Mouse (Mus musculus) liver, embryonic 12.5 days (tissue): Measurements from ENCODE around the gene Bckdhb. TPM values are rescaled to one million over a fixed set of nuclear protein-coding genes. Genes with fewer than 3 reads are reported as not detected.
"Not testable (repeated sequence)": the region's sequence is repeated elsewhere in the genome, so short reads cannot be mapped to it uniquely, and the experiment has no call there.

ENCODE experiments used
- ATAC-seq: fragments of 200-750 bp; cut with Nextera tagmentation; 2 replicates; pipeline ENCODE4 v1.8.0; 2017; ENCODE audit warnings: moderate number of reproducible peaks, mild to moderate bottlenecking, moderate library complexity
- H3K27ac ChIP-seq: fragments of 300-500 bp; sonication (generic); 2 replicates; pipeline ENCODE4 v1.5.1; 2016; ENCODE audit warnings: mild to moderate bottlenecking
- H3K27me3 ChIP-seq: fragments of 300-500 bp; sonication (generic); replicated peaks from 2 replicates; pipeline ENCODE4 v1.6.1; 2016; ENCODE audit warnings: mild to moderate bottlenecking, moderate library complexity
- H3K36me3 ChIP-seq: fragments of 300-500 bp; sonication (generic); 2 replicates; pipeline ENCODE4 v1.6.1; 2016; ENCODE audit warnings: mild to moderate bottlenecking, moderate library complexity
- H3K4me1 ChIP-seq: fragments of 300-500 bp; sonication (generic); 2 replicates; pipeline ENCODE4 v1.6.1; 2016
- H3K4me2 ChIP-seq: fragments of 300-500 bp; sonication (generic); 2 replicates; pipeline ENCODE4 v1.6.1; 2016; ENCODE audit warnings: mild to moderate bottlenecking, moderate library complexity
- H3K4me3 ChIP-seq: fragments of 300-500 bp; sonication (generic); 2 replicates; pipeline ENCODE4 v1.5.1; 2016; ENCODE audit warnings: mild to moderate bottlenecking, moderate library complexity
- H3K9ac ChIP-seq: fragments of 300-500 bp; sonication (generic); 2 replicates; pipeline ENCODE4 v1.6.1; 2016; ENCODE audit warnings: mild to moderate bottlenecking, moderate library complexity
- H3K9me3 ChIP-seq: fragments of 300-500 bp; sonication (generic); replicated peaks from 2 replicates; pipeline ENCODE4 v1.6.1; 2016; ENCODE audit warnings: mild to moderate bottlenecking, moderate library complexity
- WGBS: fragments of 180-500 bp; shearing (Covaris S2); methylation state at CpG from one replicate; pipeline ENCODE4 v1.1.7; 2016; ENCODE audit not compliant: insufficient replicate concordance; 5-methylcytosine and 5-hydroxymethylcytosine counted together
- polyA plus RNA-seq: library from polyadenylated mRNA; unstranded; fragments of >200 nt; fragmentation: Nextera tagmentation; extraction: Ambion mirVana; gene quantifications from 2 replicates; pipeline ENCODE4 v1.2.1, GENCODE M21; 2016

The Bckdhb gene
- polyA plus RNA-seq, 1 experiment from 2014 or later: 22.4 TPM

- Histone ChIP-seq H3K9ac (no peak overlapping the region), H3K4me1 (no peaks in the 10 kb centered on the region), H3K27ac (no peak overlapping the region), H3K27me3 (no peaks in the 10 kb centered on the region), H3K4me2 (no peak overlapping the region), H3K36me3 (no peaks in the 10 kb centered on the region), H3K9me3 (no peaks in the 10 kb centered on the region), H3K4me3 (no peak overlapping the region)
- 78% methylated on average over 9 of the region's 9 CpGs for WGBS
- ATAC-seq: no peak
Measured at GRCm38 (mm10) chr9:83967439-83968050, 42.6 kb downstream of the Bckdhb start.

GRCm38 (mm10) chr9:83969326-83969725, 44.4 kb downstream of the Bckdhb start:
- H3K27me3 ChIP-seq: no peaks in the 10 kb centered on the region
- H3K4me3 ChIP-seq: no peak overlapping the region
- H3K4me2 ChIP-seq: no peak overlapping the region
- no peak for ATAC-seq
- H3K36me3 ChIP-seq: no peaks in the 10 kb centered on the region
- WGBS: 73% methylated on average over 7 of the region's 7 CpGs
- H3K9me3 ChIP-seq: no peaks in the 10 kb centered on the region
- H3K9ac ChIP-seq: no peak overlapping the region
- H3K4me1 ChIP-seq: 0 out of 2 replicates have a peak, but pooled peaks cover 6% of the 10 kb centered on the region
- no peak overlapping the region for H3K27ac ChIP-seq

- no peaks in the 10 kb centered on the region for H3K9me3 ChIP-seq
- no peak overlapping the region for H3K4me3 ChIP-seq
- no peak overlapping the region for H3K9ac ChIP-seq
- 39% methylated on average over 2 of the region's 2 CpGs for WGBS
- H3K27ac ChIP-seq: no peak overlapping the region
- no peaks in the 10 kb centered on the region for H3K36me3 ChIP-seq
- ATAC-seq: peak; percentile 77
- H3K27me3 ChIP-seq: no peaks in the 10 kb centered on the region
- 0 out of 2 replicates have a peak, but pooled peaks cover 6% of the 10 kb centered on the region for H3K4me1 ChIP-seq
- no peak overlapping the region for H3K4me2 ChIP-seq
Measured at GRCm38 (mm10) chr9:83973467-83973866, 48.5 kb downstream of the Bckdhb start.

- no peak overlapping the region for H3K27ac ChIP-seq
- ATAC-seq: no peak
- H3K9ac ChIP-seq: no peak overlapping the region
- 0 out of 2 replicates have a peak, but pooled peaks cover 6% of the 10 kb centered on the region for H3K4me1 ChIP-seq
- WGBS: 37% methylated on average over 2 of the region's 2 CpGs
- H3K36me3 ChIP-seq: no peaks in the 10 kb centered on the region
- H3K4me3 ChIP-seq: no peak overlapping the region
- H3K9me3 ChIP-seq: no peaks in the 10 kb centered on the region
- H3K27me3 ChIP-seq: no peaks in the 10 kb centered on the region
- no peak overlapping the region for H3K4me2 ChIP-seq
Measured at GRCm38 (mm10) chr9:83975811-83976210, 50.9 kb downstream of the Bckdhb start.

GRCm38 (mm10) chr9:83981234-83981633, 56.3 kb downstream of the Bckdhb start:
- Histone ChIP-seq H3K4me1 (no peaks in the 10 kb centered on the region), H3K27me3 (no peaks in the 10 kb centered on the region), H3K4me3 (no peak overlapping the region), H3K36me3 (no peaks in the 10 kb centered on the region), H3K9ac (no peak overlapping the region), H3K4me2 (no peak overlapping the region), H3K9me3 (no peaks in the 10 kb centered on the region), H3K27ac (no peak overlapping the region)
- ATAC-seq: no peak
- 64% methylated on average over 7 of the region's 7 CpGs for WGBS

- Histone ChIP-seq H3K4me2 (no peak overlapping the region), H3K27ac (no peak overlapping the region), H3K9me3 (no peaks in the 10 kb centered on the region), H3K9ac (no peak overlapping the region), H3K36me3 (peaks cover 1% of the 10 kb centered on the region), H3K4me3 (no peak overlapping the region), H3K27me3 (no peaks in the 10 kb centered on the region), H3K4me1 (no peaks in the 10 kb centered on the region)
- 82% methylated on average over 2 of the region's 2 CpGs for WGBS
- no peak for ATAC-seq
Measured at GRCm38 (mm10) chr9:84008961-84009360, 84.0 kb downstream of the Bckdhb start.

GRCm38 (mm10) chr9:84011146-84011545, 86.2 kb downstream of the Bckdhb start:
- no peaks in the 10 kb centered on the region for H3K36me3 ChIP-seq
- H3K4me3 ChIP-seq: no peak overlapping the region
- H3K9me3 ChIP-seq: no peaks in the 10 kb centered on the region
- no peak overlapping the region for H3K27ac ChIP-seq
- H3K9ac ChIP-seq: no peak overlapping the region
- H3K27me3 ChIP-seq: no peaks in the 10 kb centered on the region
- no peaks in the 10 kb centered on the region for H3K4me1 ChIP-seq
- H3K4me2 ChIP-seq: no peak overlapping the region
- no peak for ATAC-seq

- not testable (repeated sequence) for H3K4me1 ChIP-seq, H3K36me3 ChIP-seq, H3K9ac ChIP-seq, H3K27ac ChIP-seq, H3K4me2 ChIP-seq, H3K4me3 ChIP-seq, ATAC-seq, H3K27me3 ChIP-seq, H3K9me3 ChIP-seq
- 77% methylated on average over 8 of the region's 8 CpGs for WGBS
Measured at GRCm38 (mm10) chr9:84018141-84018540, 93.2 kb downstream of the Bckdhb start.

GRCm38 (mm10) chr9:84019627-84020026, 94.7 kb downstream of the Bckdhb start:
- Histone ChIP-seq H3K4me2 (no peak overlapping the region), H3K9ac (no peak overlapping the region), H3K36me3 (no peaks in the 10 kb centered on the region), H3K27ac (no peak overlapping the region), H3K9me3 (no peaks in the 10 kb centered on the region), H3K4me1 (no peaks in the 10 kb centered on the region), H3K4me3 (no peak overlapping the region), H3K27me3 (no peaks in the 10 kb centered on the region)
- ATAC-seq: no peak
- 53% methylated on average over 2 of the region's 2 CpGs for WGBS

GRCm38 (mm10) chr9:84021189-84021588, 96.2 kb downstream of the Bckdhb start:
- no peak overlapping the region for H3K27ac ChIP-seq
- 76% methylated on average over 6 of the region's 6 CpGs for WGBS
- H3K36me3 ChIP-seq: no peaks in the 10 kb centered on the region
- no peak overlapping the region for H3K4me2 ChIP-seq
- no peak overlapping the region for H3K9ac ChIP-seq
- no peaks in the 10 kb centered on the region for H3K9me3 ChIP-seq
- no peaks in the 10 kb centered on the region for H3K4me1 ChIP-seq
- ATAC-seq: no peak
- no peaks in the 10 kb centered on the region for H3K27me3 ChIP-seq
- H3K4me3 ChIP-seq: no peak overlapping the region

GRCm38 (mm10) chr9:84028120-84028519, 103.2 kb downstream of the Bckdhb start:
- 0 out of 2 replicates have a peak, but pooled peaks cover 5% of the 10 kb centered on the region for H3K4me1 ChIP-seq
- H3K4me3 ChIP-seq: no peak overlapping the region
- no peak overlapping the region for H3K4me2 ChIP-seq
- H3K27ac ChIP-seq: no peak overlapping the region
- ATAC-seq: no peak
- 44% methylated on average over 2 of the region's 2 CpGs for WGBS
- no peak overlapping the region for H3K9ac ChIP-seq
- H3K9me3 ChIP-seq: no peaks in the 10 kb centered on the region
- no peaks in the 10 kb centered on the region for H3K27me3 ChIP-seq
- no peaks in the 10 kb centered on the region for H3K36me3 ChIP-seq

GRCm38 (mm10) chr9:84030691-84031290, 105.8 kb downstream of the Bckdhb start:
- ATAC-seq: peak; percentile 49; the same call in 1 of the 2 replicates
- no peaks in the 10 kb centered on the region for H3K27me3 ChIP-seq
- no peak overlapping the region for H3K4me3 ChIP-seq
- H3K4me2 ChIP-seq: no peak overlapping the region
- H3K36me3 ChIP-seq: no peaks in the 10 kb centered on the region
- H3K9me3 ChIP-seq: no peaks in the 10 kb centered on the region
- no peak overlapping the region for H3K27ac ChIP-seq
- H3K9ac ChIP-seq: no peak overlapping the region
- 0 out of 2 replicates have a peak, but pooled peaks cover 5% of the 10 kb centered on the region for H3K4me1 ChIP-seq
- 53% methylated on average over 6 of the region's 6 CpGs for WGBS
